In genomic region chr12:91820461-91820860, GRCm38 (mm10) we compare ENCODE assay signal across 16 mouse cellular contexts.
"Had no signal": no experiment of that assay in that cellular context is flagged by ENCODE, and none has a peak within 500 bp of the region (broad histone marks: within the 10 kb centered on the region; RNA-seq: fewer than 3 reads in every experiment).

No protein-coding gene starts in this region.

- H3K4me3 ChIP-seq: neural tube, embryonic 13.5 days; neural tube, embryonic 15.5 days; stomach, embryonic 15.5 days had no signal

- H3K9ac ChIP-seq: neural tube, embryonic 13.5 days; neural tube, embryonic 15.5 days; stomach, embryonic 15.5 days had no signal

- H3K4me1 ChIP-seq: neural tube, embryonic 13.5 days; neural tube, embryonic 15.5 days; stomach, embryonic 15.5 days had no signal

- H3K9me3 ChIP-seq: neural tube, embryonic 13.5 days; neural tube, embryonic 15.5 days; stomach, embryonic 15.5 days had no signal

- H3K27me3 ChIP-seq: neural tube, embryonic 13.5 days; neural tube, embryonic 15.5 days; stomach, embryonic 15.5 days had no signal

- H3K4me2 ChIP-seq: neural tube, embryonic 13.5 days; neural tube, embryonic 15.5 days; stomach, embryonic 15.5 days had no signal

- DNase-seq: retina, postnatal 1 day; right cerebral cortex, adult 18-20 months; right cerebral cortex, postnatal 14 days; right cerebral cortex, postnatal 25 days; right cerebral cortex, postnatal 4 days; spleen, adult 18-20 months; thymus, adult 18-20 months; thymus, adult 2 months; thymus, postnatal 14 days; thymus, postnatal 25 days; thymus, postnatal 36 days; thymus, postnatal 4 days had no signal

- H3K27ac ChIP-seq: neural tube, embryonic 13.5 days; neural tube, embryonic 15.5 days; stomach, embryonic 15.5 days; stomach, postnatal 0 days had no signal
